Mouse (Mus musculus) heart, embryonic 11.5 days (tissue): Measurements from ENCODE around the gene Cfap46. TPM values are rescaled to one million over a fixed set of nuclear protein-coding genes. Genes with fewer than 3 reads are reported as not detected.

Experiments used
- ATAC-seq: fragments of 200-750 bp; cut with Nextera tagmentation; replicated peaks from 2 replicates; pipeline ENCODE4 v1.8.0; 2017; ENCODE audit warnings: moderate library complexity; ENCODE audit not compliant: insufficient number of reproducible peaks, low FRiP score, low TSS enrichment
- H3K27ac ChIP-seq: fragments of 300-500 bp; sonication (generic); 2 replicates; pipeline ENCODE4 v1.5.1; 2014; ENCODE audit warnings: mild to moderate bottlenecking, low read depth, low read length
- H3K27me3 ChIP-seq: fragments of 300-500 bp; sonication (generic); 2 replicates; pipeline ENCODE4 v1.6.1; 2014; ENCODE audit warnings: mild to moderate bottlenecking, low read length, mixed read lengths; ENCODE audit not compliant: control insufficient read depth, insufficient read depth
- H3K36me3 ChIP-seq: fragments of 300-500 bp; sonication (generic); 2 replicates; pipeline ENCODE4 v1.6.1; 2014; ENCODE audit warnings: mild to moderate bottlenecking, low read length, moderate library complexity, mixed read lengths; ENCODE audit not compliant: control insufficient read depth, insufficient read depth
- H3K4me1 ChIP-seq: fragments of 300-500 bp; sonication (generic); 2 replicates; pipeline ENCODE4 v1.6.1; 2014; ENCODE audit warnings: low read length; ENCODE audit not compliant: control insufficient read depth, insufficient read depth
- H3K4me2 ChIP-seq: fragments of 300-500 bp; sonication (generic); 2 replicates; pipeline ENCODE4 v1.6.1; 2014; ENCODE audit warnings: mild to moderate bottlenecking, moderate library complexity
- H3K4me3 ChIP-seq: fragments of 300-500 bp; sonication (generic); 2 replicates; pipeline ENCODE4 v1.5.1; 2014; ENCODE audit warnings: low read depth, low read length
- H3K9ac ChIP-seq: fragments of 300-500 bp; sonication (generic); 2 replicates; pipeline ENCODE4 v1.6.1; 2014; ENCODE audit warnings: mild to moderate bottlenecking, low read depth, low read length, moderate library complexity
- H3K9me3 ChIP-seq: fragments of 300-500 bp; sonication (generic); replicated peaks from 2 replicates; pipeline ENCODE4 v1.6.1; 2016; ENCODE audit warnings: low read length; ENCODE audit not compliant: control insufficient read depth
- WGBS: fragments of 180-500 bp; shearing (Covaris S2); extraction: QIAGEN DNeasy Blood & Tissue Kit; methylation state at CpG from one replicate; pipeline ENCODE4 v1.1.7; 2014; ENCODE audit not compliant: insufficient replicate concordance; 5-methylcytosine and 5-hydroxymethylcytosine counted together
- polyA plus RNA-seq: library from polyadenylated mRNA; unstranded; fragments of >200 nt; fragmentation: Nextera tagmentation; extraction: Ambion mirVana; gene quantifications from 2 replicates; pipeline ENCODE4 v1.2.1, GENCODE M21; 2014

Gene Cfap46
- polyA plus RNA-seq, 1 experiment from 2014 or later, result not detected

DNA sequence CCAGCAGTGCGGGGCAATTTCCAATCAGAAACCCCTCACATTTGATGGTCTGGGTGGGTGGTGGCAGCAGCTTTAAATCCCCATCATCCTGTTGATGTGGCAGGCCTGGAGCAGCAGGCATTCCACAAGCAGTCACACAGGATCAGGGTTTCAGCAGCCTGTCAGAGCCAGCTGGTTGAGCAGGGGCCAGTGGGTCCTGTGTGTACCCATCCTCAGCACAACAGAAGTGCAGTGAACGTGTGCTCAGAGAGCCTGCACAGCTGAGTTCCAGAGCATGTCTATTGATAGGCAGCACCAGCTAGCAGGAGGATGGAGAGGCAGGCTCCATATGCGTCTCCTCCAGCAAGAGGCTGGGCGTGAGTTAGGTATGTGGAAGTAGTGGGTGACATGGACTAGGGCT is 120.2 kb downstream of the Cfap46 start:
- Histone ChIP-seq H3K4me1 (peaks cover 12% of the 10 kb centered on the region), H3K4me2 (no peak overlapping the region), H3K36me3 (no peaks in the 10 kb centered on the region; the same call in 1 of the 2 replicates), H3K4me3 (no peak overlapping the region), H3K9ac (no peak overlapping the region), H3K27me3 (no peaks in the 10 kb centered on the region), H3K9me3 (no peaks in the 10 kb centered on the region), H3K27ac (no peak overlapping the region)
- WGBS, result 59% methylated on average over 4 of the region's 4 CpGs
- ATAC-seq, result no peak

DNA sequence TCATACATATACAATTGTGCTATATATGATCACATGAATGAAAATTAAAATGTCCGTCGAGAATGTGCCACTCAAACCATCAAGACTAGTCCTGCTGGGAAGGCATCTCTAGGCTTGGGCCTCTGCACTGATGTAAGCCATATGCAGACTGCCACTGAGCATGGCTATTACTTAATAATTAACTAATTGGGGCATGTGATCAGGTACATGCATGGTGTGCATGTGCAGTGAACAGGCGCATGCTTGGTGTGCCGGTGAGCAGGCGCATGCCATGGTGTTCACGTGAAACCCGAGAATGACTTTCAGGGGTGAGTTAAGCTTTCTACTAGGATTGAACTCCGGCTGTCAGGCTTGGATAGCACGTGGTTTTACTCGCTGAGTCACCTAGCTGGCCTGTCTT is 124.0 kb downstream of the Cfap46 start:
- H3K9me3 ChIP-seq, result no peaks in the 10 kb centered on the region
- no peak overlapping the region for H3K9ac ChIP-seq
- H3K4me2 ChIP-seq, result no peak overlapping the region
- H3K4me3 ChIP-seq, result no peak overlapping the region
- peaks cover 12% of the 10 kb centered on the region for H3K4me1 ChIP-seq
- no peak for ATAC-seq
- WGBS, result 88% methylated on average over 10 of the region's 10 CpGs
- no peaks in the 10 kb centered on the region for H3K36me3 ChIP-seq
- H3K27me3 ChIP-seq, result no peaks in the 10 kb centered on the region
- no peak overlapping the region for H3K27ac ChIP-seq

DNA sequence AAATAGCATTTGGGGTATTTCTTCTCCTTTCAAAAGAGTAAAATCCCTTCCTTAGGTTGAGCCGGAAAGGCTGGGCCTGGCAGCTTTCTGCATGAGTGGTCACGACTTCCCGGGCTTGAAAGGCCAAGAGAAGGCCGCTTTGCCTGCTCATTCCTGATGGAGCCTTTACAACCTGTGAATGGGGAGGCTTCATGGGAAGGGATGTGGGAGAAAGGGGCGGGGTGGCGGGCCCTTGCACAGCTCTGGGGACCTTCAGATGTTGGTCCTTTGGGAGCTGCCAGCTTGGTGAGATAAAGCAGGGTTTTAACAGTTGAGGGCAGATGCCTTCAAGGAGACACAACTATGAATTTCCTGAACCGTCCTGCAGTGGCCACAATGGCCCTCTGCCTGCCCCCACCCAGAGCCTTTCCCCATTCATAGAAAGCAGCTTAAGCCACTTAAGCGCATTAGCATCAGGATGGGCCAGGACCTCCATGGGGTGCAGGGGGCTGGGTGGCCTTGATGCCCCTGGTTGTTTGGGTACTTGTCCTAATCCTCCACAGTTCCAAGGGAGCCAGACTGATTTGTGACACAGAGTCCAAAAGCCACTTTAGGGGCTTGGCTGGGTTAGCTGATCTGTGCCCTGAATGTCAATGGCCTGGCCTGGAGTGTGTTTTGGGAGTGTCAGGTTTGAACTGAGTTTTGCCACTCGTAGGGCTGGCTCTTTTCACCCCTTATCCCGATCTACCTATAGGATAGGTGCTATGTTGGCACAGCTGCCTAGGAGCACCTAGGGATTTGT is 126.7 kb downstream of the Cfap46 start:
- H3K9ac ChIP-seq, result no peak overlapping the region
- WGBS, result 53% methylated on average over 10 of the region's 10 CpGs
- H3K4me1 ChIP-seq, result no peaks in the 10 kb centered on the region; the same call in 1 of the 2 replicates
- H3K27ac ChIP-seq, result no peak overlapping the region
- no peak overlapping the region for H3K4me3 ChIP-seq
- no peaks in the 10 kb centered on the region for H3K36me3 ChIP-seq
- no peaks in the 10 kb centered on the region for H3K9me3 ChIP-seq
- H3K27me3 ChIP-seq, result no peaks in the 10 kb centered on the region
- ATAC-seq, result no peak
- no peak overlapping the region for H3K4me2 ChIP-seq

DNA sequence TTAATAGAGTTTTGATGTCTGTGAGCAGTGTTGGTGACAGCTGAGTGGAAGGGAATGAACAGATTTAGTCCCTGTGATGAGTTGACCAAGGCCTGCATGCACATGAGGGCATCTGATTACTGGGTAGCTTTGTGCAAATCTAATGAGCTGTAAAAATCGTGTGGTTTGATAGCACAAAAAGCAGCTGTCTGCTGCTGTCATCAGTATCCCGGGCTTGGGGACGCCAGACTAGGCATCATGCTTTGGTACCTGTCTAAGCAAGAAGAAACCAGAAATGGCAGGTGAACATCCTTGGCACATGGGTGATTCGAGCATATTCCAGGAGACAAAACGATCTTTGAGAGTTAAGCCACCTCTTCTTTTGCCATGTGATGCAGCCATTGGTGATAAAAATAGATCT is 127.3 kb downstream of the Cfap46 start:
- no peaks in the 10 kb centered on the region for H3K9me3 ChIP-seq
- ATAC-seq, result no peak
- no peak overlapping the region for H3K4me3 ChIP-seq
- H3K4me1 ChIP-seq, result no peaks in the 10 kb centered on the region; the same call in 1 of the 2 replicates
- no peaks in the 10 kb centered on the region for H3K27me3 ChIP-seq
- H3K27ac ChIP-seq, result no peak overlapping the region
- WGBS, result 70% methylated on average over 5 of the region's 5 CpGs
- no peak overlapping the region for H3K4me2 ChIP-seq
- H3K36me3 ChIP-seq, result no peaks in the 10 kb centered on the region
- H3K9ac ChIP-seq, result no peak overlapping the region

DNA sequence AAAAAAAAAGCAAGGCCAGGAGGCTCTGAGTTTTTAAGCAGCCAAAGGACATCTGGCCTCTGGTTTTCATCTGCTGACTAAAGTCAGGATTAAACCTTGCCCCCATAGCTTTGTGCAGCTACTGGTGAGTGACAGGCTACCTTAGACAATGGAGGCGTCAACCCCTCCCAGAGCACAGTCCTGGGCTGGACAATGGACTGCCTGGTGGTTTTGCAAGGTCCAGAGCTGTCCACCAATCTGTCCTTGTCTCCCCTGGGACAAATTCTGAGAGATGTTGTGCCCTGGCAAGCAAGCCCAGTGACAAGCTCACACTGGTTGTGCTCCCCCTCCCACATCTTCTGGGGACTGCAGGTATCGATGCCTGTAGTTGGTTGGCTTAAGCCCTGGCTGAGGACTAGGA is 132.1 kb downstream of the Cfap46 start:
- H3K27ac ChIP-seq, result no peak overlapping the region
- 75% methylated on average over 2 of the region's 2 CpGs for WGBS

More for the DNA sequence above, 132.1 kb downstream of the Cfap46 start:
- Histone ChIP-seq H3K4me2 (no peak overlapping the region), H3K9me3 (no peaks in the 10 kb centered on the region), H3K4me1 (no peaks in the 10 kb centered on the region; the same call in 1 of the 2 replicates), H3K27me3 (no peaks in the 10 kb centered on the region), H3K36me3 (peaks cover 3% of the 10 kb centered on the region; the same call in 1 of the 2 replicates), H3K9ac (no peak overlapping the region), H3K4me3 (no peak overlapping the region)
- no peak for ATAC-seq

Other genes starting within 250 kb of the Cfap46 start
- 0.09 and 0.34 TPM in 2 replicates for gene Nkx6-2, start 101.0 kb downstream of the Cfap46 start, polyA plus RNA-seq
- gene Adgra1, start 150.4 kb upstream of the Cfap46 start, polyA plus RNA-seq, result not detected in 2 replicates
- 0.03 TPM in 1 of 2 replicates, not detected in the other for gene Kndc1, start 210.9 kb upstream of the Cfap46 start, polyA plus RNA-seq